Mouse (Mus musculus): ENCODE data around the gene Gm43302.
A peak's percentile ranks its signal among the peaks of the same experiment; 100 is the strongest.
"Not testable (repeated sequence)": the region's sequence is repeated elsewhere in the genome, so short reads cannot be mapped to it uniquely, and the experiment has no call there.

Gm43302 gene

GRCm38 (mm10) chr5:105293226-105294165 lies at the start of gene Gm43302, which contains the start of gene Gbp6:
Gene Gm43302, minus strand, starts transcription at chr5:105293695.
Gene Gbp6, minus strand, starts transcription at chr5:105293698.
- DNase-seq, result peak; percentile 46

GRCm38 (mm10) chr5:105341281-105341680 lies 47.8 kb upstream of the Gm43302 start:
- no peak for DNase-seq

GRCm38 (mm10) chr5:105322543-105322942 lies 29.0 kb upstream of the Gm43302 start:
- DNase-seq, result peak; percentile 36

GRCm38 (mm10) chr5:105310941-105311340 lies 17.4 kb upstream of the Gm43302 start:
- DNase-seq, result no peak

GRCm38 (mm10) chr5:105309148-105309547 lies 15.7 kb upstream of the Gm43302 start:
- DNase-seq, result not testable (repeated sequence)

- DNase-seq, result not testable (repeated sequence)
Observed at GRCm38 (mm10) chr5:105306946-105307345, 13.5 kb upstream of the Gm43302 start.

GRCm38 (mm10) chr5:105306159-105306581 lies 12.7 kb upstream of the Gm43302 start:
- no peak for DNase-seq

- not testable (repeated sequence) for DNase-seq
Observed at GRCm38 (mm10) chr5:105305671-105306070, 12.2 kb upstream of the Gm43302 start.

- DNase-seq, result peak; percentile 78
Observed at GRCm38 (mm10) chr5:105301963-105302362, 8.5 kb upstream of the Gm43302 start.

- DNase-seq, result peak; percentile 57
Observed at GRCm38 (mm10) chr5:105301531-105301930, 8.0 kb upstream of the Gm43302 start.

- no peak for DNase-seq
Observed at GRCm38 (mm10) chr5:105295746-105296145, 2.3 kb upstream of the Gm43302 start.

- DNase-seq, result no peak
Observed at GRCm38 (mm10) chr5:105292492-105292891, 1.0 kb downstream of the Gm43302 start.

GRCm38 (mm10) chr5:105290921-105291320 lies 2.6 kb downstream of the Gm43302 start:
- not testable (repeated sequence) for DNase-seq

GRCm38 (mm10) chr5:105260673-105261072 lies 32.8 kb downstream of the Gm43302 start:
- not testable (repeated sequence) for DNase-seq

- no peak for DNase-seq
Observed at GRCm38 (mm10) chr5:105252491-105252890, 41.0 kb downstream of the Gm43302 start.

- DNase-seq, result not testable (repeated sequence)
Observed at GRCm38 (mm10) chr5:105244741-105245140, 48.8 kb downstream of the Gm43302 start.

GRCm38 (mm10) chr5:105240982-105241381 lies 52.5 kb downstream of the Gm43302 start:
- not testable (repeated sequence) for DNase-seq

- DNase-seq, result peak; percentile 37
Observed at GRCm38 (mm10) chr5:105239483-105240047, 53.9 kb downstream of the Gm43302 start, which contains the start of gene Gbp10. Gene Gbp10, minus strand, starts transcription at chr5:105239533.

- not testable (repeated sequence) for DNase-seq
Observed at GRCm38 (mm10) chr5:105238402-105238801, 55.1 kb downstream of the Gm43302 start.

- not testable (repeated sequence) for DNase-seq
Observed at GRCm38 (mm10) chr5:105236040-105236439, 57.5 kb downstream of the Gm43302 start.

GRCm38 (mm10) chr5:105208957-105209356 lies 84.5 kb downstream of the Gm43302 start:
- not testable (repeated sequence) for DNase-seq

GRCm38 (mm10) chr5:105200791-105201355 lies 92.6 kb downstream of the Gm43302 start:
- DNase-seq, result not testable (repeated sequence)

- DNase-seq, result not testable (repeated sequence)
Observed at GRCm38 (mm10) chr5:105199149-105199548, 94.3 kb downstream of the Gm43302 start.
